Mouse (Mus musculus) heart, postnatal 14 days (tissue): ENCODE measurements around the gene Foxd2. TPM values are rescaled to one million over a fixed set of nuclear protein-coding genes. Genes with fewer than 3 reads are reported as not detected.

ENCODE experiments used
- DNase-seq, 2 experiments: peaks; one replicate each; pipeline ENCODE4 v3.0.0; 2021 to 2022
- intact Hi-C: fragments of 180-260 bp; cut with DNase I; formaldehyde crosslinking; loops from one replicate; pipeline ENCODE4 v1.15.1; 2025
- total RNA-seq, 2 experiments: library from RNA; stranded (reverse); gene quantifications; 2 replicates each; pipeline ENCODE4 v1.2.3; 2021

Foxd2 gene
- total RNA-seq, 2 experiments from 2014 or later = 0.38 to 0.39 TPM

DNA sequence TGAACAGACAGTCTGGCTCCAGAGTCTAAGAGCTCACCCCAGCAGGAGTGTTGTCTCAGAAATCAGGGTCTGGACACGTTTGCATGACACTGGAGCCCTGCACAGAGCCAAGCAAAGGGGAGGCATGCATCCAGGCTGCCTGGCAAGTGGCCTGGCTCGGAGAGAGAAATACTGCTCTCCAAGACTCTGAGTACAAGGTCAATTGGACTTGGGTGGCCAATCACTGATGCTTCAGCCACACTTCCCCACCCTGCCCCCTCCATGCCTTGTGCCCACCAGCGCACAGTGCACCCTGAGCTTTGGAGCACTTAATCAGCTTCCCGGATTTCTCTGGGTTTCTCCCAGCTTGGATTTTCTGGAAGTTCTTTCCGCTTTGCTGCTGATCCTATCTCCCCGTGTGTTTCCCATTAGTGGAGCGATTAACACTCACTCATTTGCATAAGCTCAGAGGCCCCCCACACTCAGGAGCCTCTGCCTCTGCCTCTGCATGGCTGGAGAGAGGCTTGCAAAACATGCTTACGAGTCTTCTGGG lies 32.2 kb downstream of the Foxd2 start:
- intact Hi-C loops = no loop called here
- DNase-seq = no peak

DNA sequence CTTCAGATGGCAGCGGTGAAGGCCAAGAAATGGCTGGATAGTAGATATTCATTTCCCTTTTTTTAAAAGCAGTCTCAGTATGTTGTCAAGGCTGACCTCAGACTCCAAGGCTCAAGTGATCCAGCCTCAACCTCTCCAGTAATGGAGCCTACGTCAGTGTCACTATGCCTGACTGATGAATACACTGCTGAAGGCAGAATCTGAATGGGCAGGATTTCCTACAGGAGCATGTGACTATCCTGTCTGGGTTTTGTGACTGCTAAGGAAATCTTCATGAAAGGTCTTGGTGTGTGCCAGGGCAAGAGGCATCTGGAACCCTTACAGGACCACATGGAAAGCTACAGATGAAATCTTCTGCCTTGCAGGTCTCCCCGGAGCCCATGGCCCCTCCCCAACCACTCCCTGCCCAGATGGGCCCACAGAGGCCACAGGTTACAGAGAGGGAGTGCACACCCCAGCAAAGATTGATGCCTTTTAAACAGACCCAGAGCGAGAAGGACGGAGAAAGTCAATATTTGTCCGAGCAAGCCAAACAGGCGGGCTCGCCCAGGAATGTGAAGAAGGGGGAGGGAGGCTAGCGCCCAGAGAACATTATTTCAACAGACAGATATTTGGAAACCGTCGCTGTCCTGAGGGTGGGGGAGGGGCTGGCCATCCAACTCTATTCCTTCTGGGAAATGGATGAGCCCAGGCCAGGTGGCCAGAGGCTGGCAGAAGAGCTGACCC lies 38.7 kb downstream of the Foxd2 start:
- no peak for DNase-seq
- intact Hi-C loops = no loop called here

DNA sequence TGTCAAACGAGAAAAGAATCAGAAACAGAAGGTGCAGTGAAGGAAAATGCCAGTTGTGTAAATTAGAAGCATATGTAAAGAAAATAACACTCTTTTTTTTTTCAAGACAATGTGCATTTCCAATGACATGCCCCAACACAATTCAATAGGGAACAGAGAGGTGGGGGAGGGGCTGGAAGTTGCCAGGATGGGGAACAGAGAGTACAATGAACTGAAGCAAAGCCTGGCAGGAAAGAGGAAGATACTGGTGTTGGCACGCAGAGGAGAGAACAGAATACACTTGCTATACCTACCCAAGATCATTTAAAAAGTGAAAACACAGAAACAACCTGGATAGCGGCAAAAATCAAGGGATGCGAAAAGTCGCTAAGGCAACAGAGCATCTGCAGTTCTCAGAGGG lies 45.5 kb downstream of the Foxd2 start:
- intact Hi-C loops = no loop called here
- no peak for DNase-seq

DNA sequence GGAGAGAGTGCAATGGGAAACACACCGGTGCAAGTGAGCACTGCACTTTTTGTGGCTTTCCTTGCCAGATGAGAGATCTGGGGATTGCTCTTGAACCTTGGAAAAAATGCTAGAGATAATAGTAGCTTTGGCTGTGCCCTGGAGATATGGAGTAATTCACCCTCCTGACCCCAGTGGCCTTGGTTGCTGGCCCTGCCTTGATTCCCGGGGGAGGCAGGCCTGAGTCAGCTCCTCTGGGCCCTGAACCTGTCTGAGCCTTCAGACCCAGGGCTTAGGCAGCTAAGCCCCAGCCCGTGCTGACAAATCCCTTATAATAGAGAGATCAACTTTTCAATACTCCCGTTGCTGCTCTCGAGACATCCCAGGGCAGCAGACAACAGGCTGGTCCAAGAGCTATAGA lies 50.2 kb downstream of the Foxd2 start:
- intact Hi-C loops = no loop called here
- DNase-seq = no peak

Other genes with a start within 250 kb of the Foxd2 start
- not detected for gene Gm12830, start 87.2 kb downstream of the Foxd2 start, total RNA-seq
- gene Foxe3, start 17.1 kb upstream of the Foxd2 start, total RNA-seq = not detected
- gene Cmpk1, start 78.4 kb upstream of the Foxd2 start, total RNA-seq = 10 to 100 TPM; 43.7 to 46.9 TPM
- 1 to 10 TPM in 1 of 2 experiments, under 1 TPM in 1; 0.67 to 1.5 TPM for gene Stil, start 91.3 kb upstream of the Foxd2 start, total RNA-seq
- gene Tal1, start 147.6 kb upstream of the Foxd2 start, total RNA-seq = 1 to 10 TPM; 4.9 to 6.3 TPM
- gene Pdzk1ip1, start 179.8 kb upstream of the Foxd2 start, total RNA-seq = 1 to 10 TPM in 1 of 2 experiments, under 1 TPM in 1; 0.88 to 2.0 TPM
- gene Cyp4x1, start 225.4 kb upstream of the Foxd2 start, total RNA-seq = not detected